Mouse (Mus musculus) forebrain, embryonic 15.5 days (tissue): Measurements from ENCODE around the gene Cx3cr1. TPM values are rescaled to one million over a fixed set of nuclear protein-coding genes. Genes with fewer than 3 reads are reported as not detected.

Source experiments
- ATAC-seq: fragments of 200-750 bp; cut with Nextera tagmentation; replicated peaks from 2 replicates; pipeline ENCODE4 v1.8.0; 2017; ENCODE audit warnings: mild to moderate bottlenecking, moderate TSS enrichment, moderate library complexity
- H3K27ac ChIP-seq: fragments of 300-500 bp; sonication (generic); replicated peaks from 2 replicates; pipeline ENCODE4 v1.5.1; 2015; ENCODE audit warnings: mild to moderate bottlenecking, inconsistent platforms
- H3K27me3 ChIP-seq: fragments of 300-500 bp; sonication (generic); 2 replicates; pipeline ENCODE4 v1.6.1; 2015; ENCODE audit warnings: inconsistent platforms
- H3K36me3 ChIP-seq: fragments of 300-500 bp; sonication (generic); 2 replicates; pipeline ENCODE4 v1.6.1; 2015; ENCODE audit warnings: mild to moderate bottlenecking, inconsistent platforms
- H3K4me1 ChIP-seq: fragments of 300-500 bp; sonication (generic); 2 replicates; pipeline ENCODE4 v1.6.1; 2015; ENCODE audit warnings: inconsistent platforms
- H3K4me2 ChIP-seq: fragments of 300-500 bp; sonication (generic); replicated peaks from 2 replicates; pipeline ENCODE4 v1.6.1; 2015; ENCODE audit warnings: mild to moderate bottlenecking, inconsistent platforms
- H3K4me3 ChIP-seq: fragments of 300-500 bp; sonication (generic); 2 replicates; pipeline ENCODE4 v1.5.1; 2015; ENCODE audit warnings: mild to moderate bottlenecking, inconsistent platforms
- H3K9ac ChIP-seq: fragments of 300-500 bp; sonication (generic); replicated peaks from 2 replicates; pipeline ENCODE4 v1.6.1; 2015; ENCODE audit warnings: mild to moderate bottlenecking, inconsistent platforms
- H3K9me3 ChIP-seq: fragments of 300-500 bp; sonication (generic); 2 replicates; pipeline ENCODE4 v1.6.1; 2016; ENCODE audit warnings: inconsistent platforms
- WGBS: fragments of 180-500 bp; shearing (Covaris S2); methylation state at CpG from one replicate; pipeline ENCODE4 v1.1.7; 2015; ENCODE audit warnings: mixed read lengths; 5-methylcytosine and 5-hydroxymethylcytosine counted together
- polyA plus RNA-seq: library from polyadenylated mRNA; unstranded; fragments of >200 nt; fragmentation: Nextera tagmentation; extraction: Ambion mirVana; gene quantifications from 2 replicates; pipeline ENCODE4 v1.2.1, GENCODE M21; 2015

The Cx3cr1 gene
- polyA plus RNA-seq, 1 experiment from 2014 or later = 6.9 TPM

DNA sequence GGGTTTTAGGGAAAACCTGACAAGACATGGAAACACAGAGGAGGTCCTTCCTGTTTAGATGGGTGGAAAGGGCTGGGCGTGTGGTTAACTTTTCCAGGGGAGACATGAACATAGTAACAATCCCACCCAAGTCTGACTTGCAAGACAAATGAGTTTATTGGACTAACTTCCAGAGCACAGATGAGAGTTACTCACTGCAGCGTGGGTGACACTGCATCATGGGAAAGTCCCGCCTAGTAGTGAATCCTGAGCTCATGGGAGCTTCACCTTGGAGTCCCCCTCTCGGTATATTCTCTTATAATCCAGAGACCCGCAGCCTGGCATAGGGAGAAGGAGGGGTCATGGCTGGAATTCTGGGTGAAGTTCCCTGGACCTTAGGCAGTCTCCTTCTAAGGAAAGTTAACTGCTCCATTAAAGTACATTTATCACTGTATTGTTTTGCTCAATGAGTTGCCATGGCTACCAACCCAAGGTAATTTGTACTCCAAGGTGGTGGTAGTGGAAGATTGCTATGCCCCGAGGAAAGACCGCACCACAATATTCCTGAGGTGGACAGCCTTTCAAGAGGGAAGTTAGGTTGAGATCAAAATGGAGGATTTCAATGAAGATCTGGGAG, 60.3 kb downstream of the Cx3cr1 start:
- Histone ChIP-seq H3K4me2 (no peak overlapping the region), H3K9me3 (no peaks in the 10 kb centered on the region), H3K27me3 (no peaks in the 10 kb centered on the region), H3K4me1 (peaks cover 12% of the 10 kb centered on the region), H3K4me3 (no peak overlapping the region), H3K27ac (no peak overlapping the region), H3K9ac (no peak overlapping the region), H3K36me3 (no peaks in the 10 kb centered on the region)
- ATAC-seq = no peak
- 82% methylated on average over 7 of the region's 7 CpGs for WGBS

DNA sequence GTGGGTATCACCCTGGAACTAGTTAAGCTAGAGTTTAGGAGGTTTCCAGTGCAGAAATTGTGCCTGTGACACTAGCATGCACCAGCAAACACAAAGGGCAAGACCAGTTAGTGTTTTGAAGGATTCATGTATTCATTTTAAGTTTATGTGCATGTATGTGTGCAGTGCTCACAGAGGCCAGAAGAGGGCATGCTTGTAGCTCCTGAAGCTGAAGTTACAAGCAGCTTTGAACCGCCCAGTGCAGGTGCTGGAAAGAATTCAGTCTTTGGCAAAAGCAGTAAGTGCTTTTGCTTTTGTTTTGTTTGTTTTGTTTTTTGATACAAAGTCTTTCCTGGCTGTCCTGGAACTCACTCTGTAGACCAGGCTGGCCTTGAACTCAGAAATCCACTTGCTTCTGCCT, 61.8 kb downstream of the Cx3cr1 start:
- H3K9me3 ChIP-seq = no peaks in the 10 kb centered on the region
- WGBS = 89% methylated on average over 1 of the region's 1 CpGs
- H3K27me3 ChIP-seq = no peaks in the 10 kb centered on the region
- no peak for ATAC-seq
- no peak overlapping the region for H3K9ac ChIP-seq
- no peak overlapping the region for H3K4me2 ChIP-seq
- no peak overlapping the region for H3K4me3 ChIP-seq
- peaks cover 16% of the 10 kb centered on the region for H3K4me1 ChIP-seq
- H3K36me3 ChIP-seq = no peaks in the 10 kb centered on the region
- H3K27ac ChIP-seq = no peak overlapping the region

DNA sequence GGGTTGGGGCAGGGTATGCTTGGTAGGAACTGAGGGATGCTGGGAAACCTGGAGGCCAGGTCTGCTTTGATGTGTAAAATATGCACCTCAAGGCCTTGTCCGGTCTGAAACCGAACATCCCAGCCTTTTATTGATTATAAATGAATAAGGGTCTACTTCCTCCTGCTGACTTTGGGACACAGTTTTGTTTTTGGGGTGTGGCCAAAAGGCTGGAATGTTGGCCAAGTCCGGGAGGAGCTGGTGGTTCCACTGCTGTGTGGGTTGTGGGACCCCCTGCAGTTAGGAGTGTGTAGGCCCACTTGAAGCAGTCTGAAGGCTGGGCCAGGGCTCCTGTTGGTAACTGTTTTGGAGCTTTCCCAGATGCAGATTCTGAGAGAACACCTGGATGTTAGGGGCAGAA, 63.7 kb downstream of the Cx3cr1 start:
- Histone ChIP-seq H3K9me3 (no peaks in the 10 kb centered on the region), H3K36me3 (no peaks in the 10 kb centered on the region), H3K27me3 (no peaks in the 10 kb centered on the region), H3K27ac (no peak overlapping the region), H3K4me2 (no peak overlapping the region), H3K9ac (no peak overlapping the region), H3K4me3 (no peak overlapping the region), H3K4me1 (peaks cover 19% of the 10 kb centered on the region)
- WGBS = 77% methylated on average over 3 of the region's 3 CpGs
- no peak for ATAC-seq

DNA sequence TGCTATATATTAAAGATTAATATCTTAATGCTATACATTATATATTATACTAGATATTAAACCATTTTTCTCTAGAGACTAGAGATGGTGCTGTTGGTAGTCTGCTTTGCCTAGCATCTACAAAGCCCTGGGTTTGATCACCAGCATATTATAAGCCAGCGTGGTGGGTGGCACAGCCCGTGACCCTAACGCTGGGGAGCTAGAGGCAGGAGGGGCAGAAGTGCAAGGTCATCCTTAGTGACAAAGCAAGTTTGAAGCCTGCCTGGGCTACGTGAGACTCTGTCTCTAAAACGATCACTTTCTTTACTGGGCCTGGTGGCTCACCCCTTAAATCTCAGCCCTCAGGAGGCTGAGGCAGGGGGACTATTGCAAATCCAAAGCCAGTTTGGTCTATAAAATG, 66.8 kb downstream of the Cx3cr1 start:
- H3K4me1 ChIP-seq = peaks cover 13% of the 10 kb centered on the region
- H3K4me2 ChIP-seq = no peak overlapping the region
- H3K9ac ChIP-seq = no peak overlapping the region
- H3K27ac ChIP-seq = no peak overlapping the region
- no peak overlapping the region for H3K4me3 ChIP-seq
- H3K27me3 ChIP-seq = no peaks in the 10 kb centered on the region
- WGBS = 82% methylated on average over 5 of the region's 5 CpGs
- ATAC-seq = no peak
- H3K36me3 ChIP-seq = no peaks in the 10 kb centered on the region
- no peaks in the 10 kb centered on the region for H3K9me3 ChIP-seq

DNA sequence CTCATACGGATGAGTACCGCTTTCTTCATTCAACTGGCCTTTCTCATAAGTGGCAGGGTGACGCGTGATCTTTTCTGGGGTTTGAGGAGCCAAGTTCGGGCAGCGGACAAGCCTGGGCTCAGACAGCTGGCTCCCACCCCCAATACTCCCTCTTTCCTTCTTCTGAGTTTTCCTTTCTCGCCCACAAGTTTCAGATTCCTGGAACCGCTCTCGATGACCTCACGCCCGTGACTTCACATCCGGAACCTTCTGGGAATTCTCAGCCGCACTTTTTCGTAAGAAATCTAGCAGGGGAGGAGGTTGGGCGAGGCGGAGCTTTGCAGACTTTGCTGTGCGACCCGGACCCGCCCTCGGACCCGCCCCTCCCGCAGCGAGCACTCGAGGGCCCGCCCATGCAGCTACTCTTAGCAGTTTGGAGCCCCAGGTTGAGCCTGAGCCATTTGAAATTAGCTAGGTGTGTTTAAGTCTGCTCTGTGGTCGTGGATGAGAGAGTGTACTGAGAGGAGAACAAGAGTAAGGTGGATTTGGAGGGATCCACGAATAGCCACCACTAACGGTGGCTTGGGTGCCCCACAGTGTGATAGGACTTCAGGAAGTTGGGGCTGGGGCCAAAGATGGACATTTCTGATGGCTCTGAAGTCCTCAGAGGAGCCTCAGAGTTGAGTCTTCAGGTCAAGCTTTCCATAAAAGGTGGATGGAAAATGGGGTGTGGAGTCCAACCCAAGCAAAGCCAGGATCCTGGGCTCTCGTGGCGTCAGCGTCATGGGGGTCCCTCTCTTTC, 67.5 kb downstream of the Cx3cr1 start:
- ATAC-seq = peak; percentile 55
- Histone ChIP-seq H3K4me3 (peak overlapping the region; percentile 34), H3K9ac (peak overlapping the region; percentile 13), H3K9me3 (no peaks in the 10 kb centered on the region), H3K36me3 (no peaks in the 10 kb centered on the region), H3K27me3 (no peaks in the 10 kb centered on the region), H3K4me2 (peak overlapping the region; percentile 55), H3K27ac (no peak overlapping the region), H3K4me1 (peaks cover 13% of the 10 kb centered on the region)
- WGBS = 10% methylated on average over 31 of the region's 31 CpGs

DNA sequence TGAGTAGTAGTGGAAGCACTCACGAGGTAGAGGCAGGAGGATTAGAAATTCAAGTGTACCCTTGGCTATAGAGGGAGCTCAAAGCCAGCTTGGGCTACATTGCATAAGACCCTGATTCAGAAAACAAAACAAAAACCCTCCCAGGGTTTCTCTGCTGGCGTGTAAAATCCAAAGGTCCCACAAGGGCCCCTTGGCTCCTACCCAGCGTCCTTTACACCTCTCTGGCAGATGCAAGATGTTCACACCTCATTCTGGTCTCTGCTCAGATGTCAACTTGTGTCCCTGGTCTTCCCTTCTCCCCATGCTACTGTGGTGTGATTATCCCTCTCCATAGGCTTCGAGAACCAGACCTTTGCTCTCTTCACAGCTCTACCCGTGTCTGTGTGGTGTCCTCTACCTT, 68.9 kb downstream of the Cx3cr1 start:
- Histone ChIP-seq H3K4me2 (no peak overlapping the region), H3K27ac (no peak overlapping the region), H3K36me3 (no peaks in the 10 kb centered on the region), H3K9me3 (no peaks in the 10 kb centered on the region), H3K9ac (no peak overlapping the region), H3K4me3 (no peak overlapping the region), H3K27me3 (no peaks in the 10 kb centered on the region), H3K4me1 (peaks cover 13% of the 10 kb centered on the region)
- no peak for ATAC-seq
- 75% methylated on average over 5 of the region's 5 CpGs for WGBS

DNA sequence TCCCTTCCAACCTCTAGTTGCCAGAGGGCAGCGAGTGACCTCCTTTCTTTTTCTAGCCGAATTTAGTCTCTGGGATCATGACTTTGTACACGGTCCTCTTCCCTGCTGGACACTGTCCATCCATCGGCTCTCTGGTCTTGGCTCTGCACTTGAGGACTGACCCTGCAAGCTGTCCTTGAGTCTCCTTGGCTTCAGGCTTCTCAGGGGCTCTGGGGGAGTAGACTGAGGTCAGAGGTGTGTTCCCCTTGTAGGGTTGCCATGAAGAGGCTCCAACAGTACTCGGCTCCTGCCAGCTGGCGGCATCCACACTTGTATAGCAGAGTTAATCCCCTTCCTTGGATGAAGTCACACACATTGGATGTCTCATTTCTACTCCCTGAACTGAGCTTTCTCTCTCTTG, 70.0 kb downstream of the Cx3cr1 start:
- no peak for ATAC-seq
- WGBS = 70% methylated on average over 6 of the region's 6 CpGs
- no peak overlapping the region for H3K9ac ChIP-seq
- H3K36me3 ChIP-seq = no peaks in the 10 kb centered on the region
- H3K4me1 ChIP-seq = peaks cover 13% of the 10 kb centered on the region
- H3K27ac ChIP-seq = no peak overlapping the region
- H3K9me3 ChIP-seq = no peaks in the 10 kb centered on the region
- H3K4me2 ChIP-seq = no peak overlapping the region
- H3K4me3 ChIP-seq = no peak overlapping the region
- H3K27me3 ChIP-seq = no peaks in the 10 kb centered on the region

DNA sequence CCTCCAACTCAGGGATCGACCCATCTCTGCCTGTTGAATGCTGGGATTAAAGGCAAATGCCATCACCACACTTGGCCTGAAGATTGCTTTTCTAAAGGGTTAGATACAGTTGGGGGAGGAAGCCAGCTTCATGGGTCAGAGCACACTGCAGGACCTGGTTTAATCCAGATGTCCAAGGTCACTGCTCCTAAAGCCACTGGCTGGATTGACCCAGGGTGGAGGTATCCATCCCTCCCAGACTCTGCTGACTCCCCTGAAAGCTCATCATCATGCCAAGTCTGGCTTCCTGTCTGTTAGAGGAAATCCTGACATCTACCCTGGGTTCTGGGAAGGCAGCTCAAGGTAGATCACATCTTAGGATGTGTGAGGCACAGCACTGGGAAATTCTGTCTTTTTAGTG, 70.9 kb downstream of the Cx3cr1 start:
- H3K9me3 ChIP-seq = no peaks in the 10 kb centered on the region
- no peak overlapping the region for H3K27ac ChIP-seq
- no peaks in the 10 kb centered on the region for H3K27me3 ChIP-seq
- H3K9ac ChIP-seq = no peak overlapping the region
- H3K4me2 ChIP-seq = no peak overlapping the region
- no peak for ATAC-seq
- H3K4me1 ChIP-seq = peaks cover 9% of the 10 kb centered on the region
- H3K36me3 ChIP-seq = no peaks in the 10 kb centered on the region
- 88% methylated on average over 1 of the region's 1 CpGs for WGBS
- H3K4me3 ChIP-seq = no peak overlapping the region

DNA sequence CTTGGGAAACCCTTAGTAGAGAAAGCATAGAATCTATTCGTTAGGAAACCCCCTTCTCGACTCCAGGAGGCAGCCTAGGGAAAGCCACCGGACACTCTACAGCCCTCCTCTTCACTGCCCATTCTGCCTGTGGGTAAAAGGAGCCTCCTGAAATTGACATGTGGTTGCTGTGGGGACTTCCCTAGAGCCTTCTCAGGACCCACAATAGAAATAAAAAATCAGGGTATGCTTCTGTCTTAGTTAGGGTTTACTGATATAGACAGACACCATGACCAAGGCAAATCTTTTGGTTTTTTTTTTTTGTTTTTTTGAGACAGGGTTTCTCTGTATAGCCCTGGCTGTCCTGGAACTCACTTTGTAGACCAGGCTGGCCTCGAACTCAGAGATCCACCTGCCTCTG, 73.6 kb downstream of the Cx3cr1 start:
- WGBS = 86% methylated on average over 4 of the region's 4 CpGs
- Histone ChIP-seq H3K9me3 (no peaks in the 10 kb centered on the region), H3K27ac (no peak overlapping the region), H3K36me3 (no peaks in the 10 kb centered on the region), H3K4me2 (no peak overlapping the region), H3K4me1 (no peaks in the 10 kb centered on the region), H3K27me3 (no peaks in the 10 kb centered on the region), H3K9ac (no peak overlapping the region), H3K4me3 (no peak overlapping the region)
- ATAC-seq = no peak

DNA sequence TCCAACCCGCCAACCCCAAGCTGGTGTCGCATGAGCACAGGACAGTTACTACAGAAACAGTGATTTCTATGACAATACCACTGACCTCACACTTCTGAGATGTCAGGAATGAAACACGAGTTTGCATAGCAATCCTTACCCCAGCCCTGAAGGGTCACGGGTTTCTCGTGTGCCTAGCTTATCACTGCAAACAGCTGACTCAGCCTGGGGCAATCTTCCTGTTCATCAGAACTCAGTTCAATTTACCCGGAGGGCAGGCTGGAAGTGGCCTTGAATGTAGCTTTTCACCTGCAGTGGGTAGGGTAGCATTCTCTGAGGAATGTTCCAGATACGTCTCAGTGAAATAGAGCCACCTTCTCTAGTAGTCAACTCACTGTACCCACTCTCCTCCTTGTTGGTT, 75.5 kb downstream of the Cx3cr1 start:
- no peaks in the 10 kb centered on the region for H3K4me1 ChIP-seq
- no peak overlapping the region for H3K4me3 ChIP-seq
- no peak overlapping the region for H3K27ac ChIP-seq
- WGBS = 86% methylated on average over 7 of the region's 7 CpGs
- H3K9me3 ChIP-seq = no peaks in the 10 kb centered on the region
- ATAC-seq = no peak
- no peaks in the 10 kb centered on the region for H3K36me3 ChIP-seq
- no peak overlapping the region for H3K9ac ChIP-seq
- no peak overlapping the region for H3K4me2 ChIP-seq
- no peaks in the 10 kb centered on the region for H3K27me3 ChIP-seq

DNA sequence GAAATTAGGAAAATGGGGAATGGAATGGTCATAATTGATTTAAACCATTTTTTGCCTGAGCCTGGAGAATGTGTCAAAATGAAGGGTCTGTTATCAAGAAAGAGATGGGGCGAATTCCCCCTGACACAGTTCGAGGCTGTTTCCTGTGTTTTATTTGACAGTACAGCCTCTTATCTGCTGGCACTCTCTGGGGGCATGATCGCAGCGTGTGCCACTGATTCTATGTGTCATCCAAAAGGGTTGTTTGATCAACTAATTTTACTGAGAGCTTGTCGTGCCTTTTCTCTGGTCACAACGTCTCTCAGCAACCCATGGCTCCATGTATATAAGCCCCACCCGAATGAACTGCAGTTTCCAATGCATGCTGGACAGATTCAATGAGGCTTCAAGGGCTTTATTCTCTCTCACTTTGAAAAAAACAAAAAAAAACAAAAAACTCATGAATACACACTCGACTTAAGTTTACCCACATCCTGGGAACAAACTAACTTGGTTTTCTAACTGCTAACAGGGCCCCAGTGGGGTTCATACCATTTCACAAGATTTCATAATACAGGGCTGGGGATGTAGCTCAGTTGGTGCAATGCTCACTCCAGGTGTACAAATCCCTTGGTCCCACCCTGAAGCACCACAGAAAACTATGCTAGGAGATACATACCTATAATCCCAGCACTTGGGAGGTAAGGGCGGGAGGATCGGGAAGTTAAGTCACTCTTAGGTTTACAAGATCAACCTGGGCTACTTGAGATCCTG, 76.4 kb downstream of the Cx3cr1 start:
- Histone ChIP-seq H3K4me3 (no peak overlapping the region), H3K4me2 (no peak overlapping the region), H3K9ac (no peak overlapping the region), H3K9me3 (no peaks in the 10 kb centered on the region), H3K27me3 (no peaks in the 10 kb centered on the region), H3K27ac (no peak overlapping the region), H3K36me3 (no peaks in the 10 kb centered on the region), H3K4me1 (no peaks in the 10 kb centered on the region)
- ATAC-seq = no peak
- 68% methylated on average over 10 of the region's 10 CpGs for WGBS

DNA sequence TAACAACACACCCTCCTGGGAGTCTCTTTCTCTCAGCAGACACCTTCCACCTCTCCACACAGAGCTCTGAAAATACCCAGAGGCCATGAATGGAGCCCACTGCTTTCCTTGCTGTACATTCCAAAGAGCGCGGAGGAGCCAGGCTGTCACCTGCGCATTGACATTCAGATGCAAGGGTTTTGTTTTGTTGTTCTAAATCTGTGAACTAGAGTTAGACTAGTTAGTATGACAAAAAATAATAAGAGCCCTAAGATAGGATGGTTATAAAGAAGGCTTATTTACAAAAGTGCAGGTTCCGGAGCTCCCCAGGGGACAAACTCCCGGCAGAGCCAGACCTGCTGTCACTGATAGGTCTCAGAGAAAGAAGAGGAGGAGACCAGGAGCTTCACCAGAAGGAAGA, 78.4 kb downstream of the Cx3cr1 start:
- no peak overlapping the region for H3K9ac ChIP-seq
- 15% methylated on average over 5 of the region's 5 CpGs for whole genome bisulfite sequencing
- ATAC-seq = no peak

More for the DNA sequence above, 78.4 kb downstream of the Cx3cr1 start:
- Histone ChIP-seq H3K36me3 (no peaks in the 10 kb centered on the region), H3K4me1 (no peaks in the 10 kb centered on the region), H3K4me3 (no peak overlapping the region), H3K27me3 (no peaks in the 10 kb centered on the region), H3K4me2 (no peak overlapping the region), H3K27ac (no peak overlapping the region), H3K9me3 (no peaks in the 10 kb centered on the region)
